Mouse (Mus musculus): ENCODE measurements around the gene Rhbdf2.

DNA sequence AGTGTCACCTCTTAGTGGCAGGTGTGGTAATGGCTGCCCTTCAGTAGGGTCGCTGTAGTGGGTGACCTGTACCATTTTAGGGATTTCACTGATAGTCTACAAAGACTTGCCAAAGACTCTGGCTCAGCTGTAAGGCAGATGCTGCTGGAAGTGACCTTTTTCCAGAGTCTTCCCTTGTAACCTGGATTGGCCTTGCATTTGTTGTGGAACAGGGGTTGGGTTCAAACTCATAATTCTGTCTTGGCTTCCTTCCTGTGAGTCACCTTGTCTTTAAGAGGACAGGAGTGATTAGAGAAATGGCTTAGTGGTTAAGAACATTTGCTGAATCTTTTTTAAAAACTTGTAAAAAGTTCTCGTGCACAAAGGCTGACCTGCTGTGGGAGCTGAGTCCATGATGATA, 46.6 kb upstream of the Rhbdf2 start:
- TF ChIP-seq GATA1 (IDR thresholded peaks at IDR 0.05; ENCODE audit: borderline replicate concordance, low read length) (no peak), FLI1 (IDR thresholded peaks at IDR 0.05; ENCODE audit: low read length) (no peak)

Data from megakaryocyte, embryonic 14.5 days (primary cell).